Mouse (Mus musculus) cerebellum, adult 9-10 months (tissue): Measurements from ENCODE around the gene Rcl1.

Source experiments
- DNase-seq: peaks from one replicate; pipeline ENCODE4 v3.0.0; 2022

Gene Rcl1

GRCm38 (mm10) chr19:29155552-29155951 is 54.4 kb downstream of the Rcl1 start:
- no peak for DNase-seq

DNA sequence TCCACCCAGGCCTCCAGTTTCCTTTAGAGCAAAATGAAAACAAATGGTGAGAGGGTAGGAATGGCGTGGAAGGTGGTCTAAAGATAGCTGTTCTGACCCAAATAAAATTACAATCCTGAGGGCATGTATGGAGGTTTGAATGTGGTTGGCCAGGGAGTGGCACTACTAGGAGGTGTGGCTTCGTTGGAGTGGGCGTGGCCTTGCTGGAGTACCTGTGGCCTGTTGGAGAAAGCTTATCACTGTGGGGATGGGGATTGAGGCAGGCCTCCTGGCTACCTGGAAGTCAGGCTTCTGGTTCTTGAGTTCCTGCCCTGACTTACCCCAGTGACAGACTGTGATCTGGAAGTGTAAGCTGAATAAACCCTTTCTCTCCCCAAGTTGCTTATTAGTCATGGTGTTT is 55.2 kb downstream of the Rcl1 start:
- DNase-seq, result no peak

- DNase-seq, result no peak
These were observed 56.7 kb downstream of the Rcl1 start for GRCm38 (mm10) chr19:29157678-29158466.

GRCm38 (mm10) chr19:29158486-29158885 is 57.3 kb downstream of the Rcl1 start:
- DNase-seq, result no peak

DNA sequence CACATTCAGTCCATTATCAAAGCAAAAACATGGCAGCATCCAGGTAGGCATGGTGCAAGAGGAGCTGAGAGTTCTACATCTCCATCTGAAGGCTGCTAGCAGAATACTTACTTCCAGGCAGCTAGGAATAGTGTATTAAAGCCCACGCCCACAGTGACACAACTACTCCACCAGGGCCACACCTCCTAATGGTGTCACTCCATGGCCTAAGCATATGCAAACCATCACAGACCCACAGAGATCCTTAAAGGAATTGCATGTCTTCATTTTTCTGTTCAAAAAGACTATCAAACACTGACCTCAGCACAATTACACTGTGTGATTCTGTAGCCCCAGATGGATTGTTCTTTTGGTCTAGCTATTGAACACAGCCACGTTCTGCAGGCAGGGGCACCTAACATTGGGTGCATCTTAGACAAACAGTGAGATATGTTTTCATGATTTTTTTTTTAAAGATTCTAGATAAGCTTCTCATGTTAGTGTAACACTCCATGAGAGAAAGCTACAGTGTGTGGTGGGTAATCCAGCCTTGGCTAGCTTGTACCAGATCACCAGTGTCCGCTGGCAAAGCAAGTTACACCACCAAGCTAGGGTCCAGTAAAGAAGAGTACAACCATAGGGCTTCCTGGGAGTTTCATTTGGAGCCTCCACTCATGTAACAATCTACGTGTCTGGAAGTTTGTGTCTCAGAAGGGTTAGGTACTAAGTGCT is 62.8 kb downstream of the Rcl1 start:
- no peak for DNase-seq

DNA sequence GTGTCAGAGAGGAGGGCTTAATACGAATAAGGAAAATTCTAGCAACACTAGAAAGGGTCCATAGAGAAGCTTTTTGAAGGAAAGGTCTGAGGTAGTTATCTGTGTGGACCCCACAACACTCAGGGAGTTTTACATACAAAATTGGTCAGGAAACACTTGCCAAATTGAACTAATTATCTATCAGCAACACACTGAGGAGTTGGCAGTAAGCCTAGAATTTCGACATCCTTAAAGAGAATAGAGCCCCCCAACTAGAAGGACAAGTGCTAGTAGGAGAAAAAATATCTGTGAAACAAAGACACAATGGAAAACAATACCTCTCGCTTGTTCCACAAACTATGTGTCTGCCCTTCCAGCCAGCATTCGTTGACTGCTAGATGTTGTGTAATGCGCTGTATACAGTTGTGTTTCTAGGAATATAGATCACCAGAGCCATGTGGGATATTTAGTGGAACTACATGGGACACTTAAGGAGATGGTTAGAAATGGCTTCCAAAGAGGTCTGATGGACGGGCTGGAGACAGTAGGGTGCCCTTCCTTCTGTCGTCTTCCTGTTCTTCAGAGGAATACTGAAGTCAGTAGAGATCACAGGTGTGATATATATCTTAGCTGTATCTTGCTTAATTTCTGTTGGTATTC is 63.5 kb downstream of the Rcl1 start:
- DNase-seq, result no peak

GRCm38 (mm10) chr19:29167938-29168337 is 66.8 kb downstream of the Rcl1 start:
- no peak for DNase-seq

- DNase-seq, result no peak
These were observed 79.2 kb downstream of the Rcl1 start for GRCm38 (mm10) chr19:29180336-29180735.

DNA sequence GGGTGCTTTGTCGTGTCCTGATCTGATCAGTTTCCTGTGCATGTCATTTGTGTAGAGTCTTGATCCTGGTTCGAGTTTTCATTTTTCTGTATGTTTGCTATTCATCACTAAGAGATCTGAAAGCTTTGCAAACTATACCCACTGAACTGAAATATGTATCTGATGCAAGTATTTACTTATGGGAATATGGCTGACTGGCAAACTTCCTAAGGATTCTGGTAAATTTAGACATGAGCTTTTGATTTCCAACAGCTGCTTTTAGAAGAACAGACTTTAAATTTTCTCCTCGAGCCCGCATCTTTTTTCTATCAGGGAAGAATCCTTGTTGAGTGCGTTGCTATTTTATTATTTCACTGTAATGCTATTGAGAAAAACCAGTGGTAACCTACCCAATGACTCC is 81.0 kb downstream of the Rcl1 start:
- DNase-seq, result no peak

- no peak for DNase-seq
These were observed 83.9 kb downstream of the Rcl1 start for GRCm38 (mm10) chr19:29185122-29185521.

- no peak for DNase-seq
These were observed 84.5 kb downstream of the Rcl1 start for GRCm38 (mm10) chr19:29185552-29186232.

- DNase-seq, result no peak
These were observed 87.7 kb downstream of the Rcl1 start for GRCm38 (mm10) chr19:29188879-29189278.
